Mouse (Mus musculus): ENCODE data around the gene Olfml1. TPM values are rescaled to one million over a fixed set of nuclear protein-coding genes. Genes with fewer than 3 reads are reported as not detected.

The Olfml1 gene
- total RNA-seq, 2 experiments from 2014 or later, result not detected

DNA sequence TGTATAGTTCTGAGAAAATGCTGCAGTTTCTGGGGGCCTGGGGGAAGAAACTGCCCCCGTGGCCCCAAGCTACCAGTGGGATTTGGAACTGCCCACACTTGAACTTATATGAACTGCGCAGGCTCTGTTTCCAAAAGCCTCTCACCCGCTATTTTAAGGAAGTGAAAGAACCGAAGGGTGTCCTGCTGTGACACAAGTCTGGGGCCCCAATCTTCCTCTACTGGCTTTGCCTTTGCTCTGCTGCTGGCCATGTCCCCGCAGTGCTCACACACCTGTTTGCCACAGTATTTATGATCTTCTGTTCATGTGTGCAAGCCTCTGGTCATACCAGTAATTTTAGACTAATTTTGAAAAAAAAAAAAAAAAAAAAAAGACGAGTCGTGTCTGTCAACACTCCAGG is 26.7 kb downstream of the Olfml1 start:
- peak; percentile 13 for ATAC-seq (replicated peaks; ENCODE audit: low FRiP score, low TSS enrichment, poor library complexity, severe bottlenecking)

DNA sequence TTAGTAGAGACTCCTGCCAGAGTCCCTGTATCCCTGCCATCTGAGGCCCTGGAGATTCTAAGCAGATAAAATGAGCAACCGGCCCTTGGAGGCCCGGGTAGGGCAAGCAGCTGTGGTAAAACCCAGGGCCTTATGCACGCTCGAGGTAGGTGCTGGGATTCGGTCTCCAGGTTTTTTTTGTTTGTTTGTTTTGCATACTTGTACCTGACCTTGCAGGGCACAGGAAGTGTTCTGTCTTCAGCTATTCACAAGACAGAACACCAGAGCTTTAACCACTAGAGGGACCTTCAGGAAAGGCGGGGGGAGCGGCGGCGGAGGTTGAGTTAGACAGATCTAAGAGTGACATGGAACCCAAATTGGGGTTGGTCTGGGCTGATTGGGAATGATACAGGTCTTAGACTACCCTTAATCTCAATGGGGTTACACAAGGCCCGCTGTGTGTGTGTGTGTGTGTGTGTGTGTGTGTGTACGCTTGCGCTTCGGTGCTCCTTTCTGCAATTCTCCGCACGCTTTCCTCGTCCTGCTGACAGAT is 27.1 kb downstream of the Olfml1 start:
- peak; percentile 86 for ATAC-seq (replicated peaks; ENCODE audit: low FRiP score, low TSS enrichment, poor library complexity, severe bottlenecking)

DNA sequence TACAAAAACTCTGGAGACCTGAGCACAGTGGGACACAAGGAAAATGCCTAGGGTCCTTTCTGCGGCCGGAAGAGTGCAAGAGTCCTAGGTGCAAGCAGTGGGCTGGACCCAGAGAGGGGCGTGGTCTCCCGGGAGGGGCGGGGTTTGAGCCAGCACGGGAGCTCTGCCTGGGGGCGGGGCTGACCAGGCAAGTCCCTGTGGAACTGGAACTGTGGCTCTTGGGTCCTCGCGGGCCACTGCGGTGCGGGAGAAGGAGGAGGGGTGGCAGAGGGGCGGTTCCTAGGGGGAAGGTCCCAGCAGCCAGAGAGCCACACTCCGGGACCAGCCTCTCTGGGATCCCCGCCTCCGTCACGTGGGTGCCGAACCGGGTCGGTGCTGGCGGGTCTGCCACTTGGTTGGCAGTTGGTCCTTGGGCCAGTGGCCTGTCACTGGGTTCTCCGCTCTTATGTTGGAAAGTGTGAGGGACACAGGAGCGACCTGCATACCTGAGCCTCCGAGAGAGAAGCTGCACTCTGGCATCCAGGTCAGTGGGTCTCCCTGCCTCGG is 27.7 kb downstream of the Olfml1 start, which contains the start of gene Ppfibp2:
TSS of gene Ppfibp2 (plus strand) at position 351 of the 546 bp plus-strand sequence.
- ATAC-seq (replicated peaks; ENCODE audit: low FRiP score, low TSS enrichment, poor library complexity, severe bottlenecking), result peak; percentile 96

DNA sequence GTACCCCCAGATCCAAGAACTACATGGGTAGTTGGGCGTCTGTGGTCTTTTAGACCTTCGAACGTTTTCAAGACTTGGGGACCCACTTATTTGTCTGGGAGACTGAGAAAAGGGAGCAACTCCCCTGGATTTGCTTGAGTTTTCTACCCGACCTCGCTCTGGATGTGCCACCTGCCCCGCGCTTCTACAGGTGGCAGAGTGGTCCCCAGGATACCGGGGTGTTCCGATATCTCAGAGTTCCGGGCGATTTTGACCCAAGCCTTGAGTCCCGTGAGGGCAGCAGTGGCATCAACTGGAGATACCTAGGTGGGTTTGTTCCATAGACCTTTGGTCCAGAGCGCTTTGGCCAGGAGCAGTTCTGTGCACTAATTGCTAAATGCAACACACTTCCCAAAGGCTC is 28.2 kb downstream of the Olfml1 start:
- 0 out of 2 replicates have a peak, but pooled peaks have one; percentile 4 for ATAC-seq (replicated peaks; ENCODE audit: low FRiP score, low TSS enrichment, poor library complexity, severe bottlenecking)

DNA sequence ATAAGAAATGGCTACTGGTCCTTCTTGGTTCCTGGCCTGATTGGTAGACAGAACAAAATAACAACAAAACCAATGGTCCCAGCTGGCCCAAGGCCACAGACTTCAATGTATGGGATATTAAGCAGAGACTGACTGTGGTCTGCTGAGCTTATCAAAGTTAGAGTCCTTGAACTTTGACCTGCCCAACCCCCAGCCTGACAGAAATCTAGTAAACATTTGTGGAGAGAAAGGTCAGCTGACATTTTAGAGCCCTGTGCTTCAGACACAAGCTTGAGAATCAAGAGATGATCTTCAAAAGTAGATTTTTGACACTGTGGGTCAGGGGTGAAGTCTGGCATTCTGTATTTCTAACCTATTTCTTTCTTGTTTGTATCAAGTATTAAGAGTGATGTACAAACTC is 29.5 kb downstream of the Olfml1 start:
- no peak for ATAC-seq (replicated peaks; ENCODE audit: low FRiP score, low TSS enrichment, poor library complexity, severe bottlenecking)

DNA sequence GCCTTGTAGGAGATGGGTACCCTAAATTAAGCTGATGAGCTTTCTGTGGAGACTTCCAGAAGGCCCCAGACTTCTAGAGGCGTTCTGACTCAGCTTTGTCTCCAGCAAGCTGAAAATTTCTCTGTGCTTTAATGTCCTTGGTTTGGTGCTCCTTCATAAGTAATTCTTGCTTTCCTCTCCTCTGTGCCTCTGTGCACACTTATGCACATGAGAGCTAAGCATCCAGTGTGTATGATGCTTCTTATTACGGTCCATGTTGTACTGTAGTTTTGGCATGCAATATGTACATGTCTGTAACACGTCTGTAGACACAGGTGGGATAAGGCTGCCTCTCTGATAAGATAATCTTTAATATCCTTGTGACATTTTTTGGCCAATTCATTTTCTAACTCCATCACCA is 30.7 kb downstream of the Olfml1 start:
- no peak for ATAC-seq (replicated peaks; ENCODE audit: low FRiP score, low TSS enrichment, poor library complexity, severe bottlenecking)

DNA sequence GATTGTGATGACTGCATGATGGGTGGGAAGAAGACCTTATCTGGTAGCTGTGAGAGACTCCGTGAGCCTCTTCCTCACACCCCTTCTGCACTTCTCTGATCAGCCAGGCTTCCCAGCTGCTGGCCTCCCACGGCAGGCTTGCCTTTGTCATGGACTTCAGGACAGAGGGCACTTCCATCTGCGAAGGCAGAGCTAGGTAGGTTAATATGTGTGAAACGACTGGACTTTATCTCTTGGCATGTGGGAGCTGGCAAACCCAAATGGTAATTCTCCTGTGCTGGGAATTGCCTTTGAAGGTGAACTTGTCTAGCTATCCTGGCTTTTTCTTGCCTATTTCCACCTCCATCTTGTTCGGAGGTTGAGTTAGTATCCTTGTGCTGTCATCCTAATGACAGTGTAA is 33.4 kb downstream of the Olfml1 start:
- no peak for ATAC-seq (replicated peaks; ENCODE audit: low FRiP score, low TSS enrichment, poor library complexity, severe bottlenecking)

DNA sequence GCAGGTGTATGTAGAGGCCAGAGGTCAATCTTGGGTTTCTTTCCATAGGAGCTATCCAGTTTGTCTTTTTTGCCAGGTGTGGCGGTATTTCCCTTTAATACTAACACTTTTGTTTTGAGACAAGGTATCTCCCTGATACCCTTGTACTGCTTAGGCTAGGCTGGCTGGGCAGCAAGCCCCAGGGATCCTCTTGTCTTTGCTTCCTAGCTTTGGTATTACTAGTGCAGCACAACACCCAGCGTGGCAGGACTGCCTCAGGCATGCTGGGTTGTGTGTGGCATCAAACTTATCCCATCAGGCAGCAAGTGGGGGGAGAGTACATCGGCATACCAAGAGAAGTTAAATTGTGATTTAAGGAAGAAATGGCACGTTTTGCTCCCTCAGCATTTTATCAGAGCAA is 35.3 kb downstream of the Olfml1 start:
- ATAC-seq (replicated peaks; ENCODE audit: low FRiP score, low TSS enrichment, poor library complexity, severe bottlenecking), result no peak

DNA sequence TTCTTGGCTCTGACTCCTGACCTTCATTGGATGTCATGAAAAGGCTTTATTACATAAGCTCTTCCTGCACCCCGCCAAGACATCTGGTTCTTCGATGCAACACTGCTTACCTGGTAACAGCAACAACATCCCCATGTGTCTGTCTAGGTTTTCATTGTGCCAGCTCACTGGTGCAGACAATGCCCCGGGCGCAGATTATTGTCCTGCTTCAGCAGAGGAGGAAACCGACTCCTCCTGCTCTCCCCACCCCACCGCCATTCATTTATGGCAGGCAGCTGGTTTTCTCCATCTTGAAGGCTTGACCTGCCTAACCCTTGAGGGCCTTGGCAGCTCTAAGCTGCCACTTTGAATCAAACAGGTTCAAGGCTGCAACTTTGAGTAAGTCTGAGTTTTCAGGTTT is 35.7 kb downstream of the Olfml1 start:
- ATAC-seq (replicated peaks; ENCODE audit: low FRiP score, low TSS enrichment, poor library complexity, severe bottlenecking), result no peak

DNA sequence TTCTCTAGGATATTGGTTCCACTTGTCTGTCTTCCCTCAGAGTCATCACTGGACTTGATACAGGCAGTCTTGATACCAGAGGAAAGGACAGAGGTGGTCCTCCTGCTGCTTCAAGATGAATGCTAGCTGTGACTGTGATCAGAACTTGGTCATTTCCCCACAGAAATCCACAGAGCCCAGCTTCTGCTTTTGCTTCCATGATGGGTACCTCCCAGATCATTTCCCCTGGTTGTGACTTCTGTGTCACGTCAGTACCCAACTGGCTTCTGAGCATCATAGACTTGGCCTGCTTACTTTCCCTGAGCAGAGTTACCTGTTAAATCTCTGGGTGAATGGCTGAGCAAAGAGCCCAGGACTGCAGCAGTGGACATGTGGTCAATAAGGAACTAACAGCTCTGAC is 40.5 kb downstream of the Olfml1 start:
- no peak for ATAC-seq (replicated peaks; ENCODE audit: low FRiP score, low TSS enrichment, poor library complexity, severe bottlenecking)

DNA sequence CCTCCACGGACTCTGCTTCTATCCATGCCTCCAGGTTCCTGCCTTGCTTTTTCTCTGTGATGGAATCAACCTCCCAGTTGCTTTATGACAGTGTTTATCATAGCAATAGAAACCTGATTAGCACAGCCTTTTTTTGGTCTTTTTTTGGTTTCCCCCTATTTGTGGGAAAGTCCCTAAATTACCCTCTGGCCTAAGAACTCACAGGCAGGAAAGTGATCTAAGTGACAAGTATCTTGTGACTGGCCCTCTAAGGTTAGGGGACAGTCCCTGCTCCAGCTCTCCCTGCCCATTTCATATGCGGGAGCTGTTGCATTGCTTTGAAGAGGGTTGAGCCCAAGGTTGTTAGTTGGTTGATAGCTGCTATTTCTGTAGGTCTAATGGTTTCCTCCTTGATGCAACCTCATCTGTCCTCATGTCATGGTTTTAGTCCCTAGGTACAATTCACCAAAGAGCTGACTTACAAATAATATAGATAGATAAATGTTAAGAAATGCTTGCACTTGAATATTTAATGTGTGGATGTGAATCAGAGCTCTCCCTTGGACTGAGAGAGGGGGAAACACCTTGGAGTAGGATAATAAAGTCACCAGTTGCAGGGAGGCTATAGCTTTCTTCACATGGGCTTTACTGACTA is 42.5 kb downstream of the Olfml1 start:
- no peak for ATAC-seq (replicated peaks; ENCODE audit: low FRiP score, low TSS enrichment, poor library complexity, severe bottlenecking)

DNA sequence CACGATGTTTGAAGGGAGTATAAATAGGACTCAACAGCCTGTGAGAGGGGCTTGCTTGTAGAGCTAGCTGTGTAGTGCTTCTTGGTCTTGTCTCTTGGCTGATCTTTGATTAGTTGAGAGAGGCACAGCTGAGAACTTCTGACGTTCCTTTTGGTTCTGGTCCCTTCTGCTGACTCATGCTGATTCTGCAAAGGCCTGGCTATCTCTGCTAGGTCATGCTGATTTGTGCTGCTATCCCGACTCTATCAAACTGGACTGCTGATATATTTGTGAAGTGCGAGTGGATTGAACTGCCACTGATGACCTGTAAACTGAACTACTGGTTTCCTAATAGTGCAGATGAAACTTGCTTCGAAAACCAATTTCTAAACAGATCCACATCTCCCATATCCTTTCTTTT is 43.6 kb downstream of the Olfml1 start:
- no peak for ATAC-seq (replicated peaks; ENCODE audit: low FRiP score, low TSS enrichment, poor library complexity, severe bottlenecking)

DNA sequence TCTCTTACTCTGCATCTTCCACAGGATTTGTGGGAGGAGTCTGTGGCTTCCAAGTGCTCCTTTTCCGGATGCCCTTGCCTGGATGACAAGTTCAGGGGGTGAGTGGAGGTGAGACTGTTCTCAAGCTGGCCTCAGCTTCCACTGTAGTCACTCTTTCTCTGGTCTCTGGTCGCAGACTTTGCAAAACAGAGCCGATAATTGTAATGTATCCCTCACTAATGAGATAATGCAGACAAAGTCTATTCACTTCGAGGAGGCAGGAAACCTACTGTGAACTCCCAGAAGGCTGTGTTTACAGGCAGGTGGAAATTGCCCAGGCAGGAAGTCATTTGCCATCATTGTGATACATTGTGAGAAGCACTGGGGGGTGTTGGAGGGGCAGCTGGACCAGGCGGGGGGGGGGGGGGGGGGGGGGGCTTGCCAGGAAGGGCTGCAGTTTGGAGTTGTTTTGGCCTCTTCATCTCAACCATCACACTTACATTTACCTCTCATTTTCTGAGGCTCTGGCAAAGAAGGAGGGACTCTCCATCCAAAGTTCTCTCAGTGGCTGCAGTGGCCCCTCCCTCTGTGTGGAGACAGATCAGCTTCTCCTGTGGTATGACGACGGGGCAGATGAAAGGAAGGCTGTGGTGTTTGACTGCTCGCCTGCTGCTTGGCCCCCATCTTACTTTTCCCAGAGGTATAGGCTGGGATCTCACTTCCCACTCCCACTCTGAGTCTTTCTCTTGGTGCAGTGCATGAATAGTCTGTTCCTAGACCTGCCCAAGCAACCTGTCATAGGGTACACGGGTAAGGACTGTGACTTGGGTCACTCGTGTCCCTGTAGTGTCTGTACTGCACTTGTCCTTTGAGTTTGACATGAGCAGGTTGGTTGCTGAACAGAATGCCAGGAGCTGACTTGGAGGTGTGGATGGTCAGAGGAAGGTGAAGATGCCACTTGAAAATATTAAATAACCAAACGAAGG is 51.1 kb downstream of the Olfml1 start:
- ATAC-seq (replicated peaks; ENCODE audit: low FRiP score, low TSS enrichment, poor library complexity, severe bottlenecking), result no peak

DNA sequence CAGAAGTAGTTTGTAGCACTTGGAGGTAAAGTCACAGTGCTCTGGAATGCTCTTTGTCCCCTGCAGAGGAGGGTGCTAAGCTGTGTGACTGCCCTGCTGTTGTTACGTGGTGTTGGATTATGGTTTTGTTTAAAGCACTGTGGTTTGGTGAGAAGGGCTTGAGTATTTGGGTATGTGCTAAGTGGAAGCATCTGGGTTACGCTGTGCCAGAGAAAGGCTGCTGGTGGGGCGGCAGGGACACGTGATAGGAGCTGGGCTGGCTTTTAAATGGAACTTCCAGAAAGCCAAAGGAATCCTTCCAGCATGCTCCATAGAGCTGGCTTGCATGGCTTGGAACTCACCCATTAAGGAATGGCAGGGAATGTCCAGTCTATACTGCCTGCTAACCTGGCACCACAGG is 52.0 kb downstream of the Olfml1 start:
- no peak for ATAC-seq (replicated peaks; ENCODE audit: low FRiP score, low TSS enrichment, poor library complexity, severe bottlenecking)

DNA sequence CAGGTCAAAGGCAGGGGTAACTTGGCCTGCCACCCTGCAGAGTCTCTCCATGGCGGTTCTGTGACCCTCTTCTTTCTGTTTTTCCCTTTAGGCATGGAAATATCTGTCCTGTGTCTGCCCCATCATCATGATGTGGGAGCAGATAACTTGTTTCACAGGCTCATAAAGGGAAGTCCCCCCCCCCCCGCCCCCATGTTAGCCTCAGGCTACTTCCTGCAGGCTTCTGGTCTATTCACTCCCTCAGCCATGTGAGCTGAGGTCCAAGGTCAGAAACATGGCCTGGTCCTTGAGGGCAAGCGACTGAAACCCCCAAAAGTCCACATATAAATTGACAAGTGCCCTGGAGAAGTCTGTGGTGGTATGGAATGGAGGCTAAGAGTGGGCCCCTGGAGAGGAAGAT is 52.9 kb downstream of the Olfml1 start:
- ATAC-seq (replicated peaks; ENCODE audit: low FRiP score, low TSS enrichment, poor library complexity, severe bottlenecking), result no peak

DNA sequence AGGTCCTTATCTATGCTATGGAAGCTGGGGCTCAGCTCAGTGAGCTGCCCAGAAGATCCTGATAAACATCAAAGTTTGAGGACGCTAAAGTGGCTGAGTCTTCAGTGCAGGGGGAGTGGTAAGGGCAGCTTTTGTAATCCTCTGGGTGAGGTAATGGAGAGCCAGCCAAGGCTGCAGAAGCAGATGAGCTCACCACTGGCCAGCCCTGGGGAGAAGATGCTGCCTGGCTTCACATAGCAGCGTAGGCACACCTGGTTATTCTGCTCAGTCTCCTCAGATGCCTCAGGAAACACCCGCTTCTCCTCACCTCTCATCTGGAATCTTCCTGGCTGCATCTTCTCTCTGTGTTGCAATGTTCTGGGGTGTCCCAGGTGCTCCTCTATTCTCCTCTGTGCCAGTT is 57.2 kb downstream of the Olfml1 start:
- no peak for ATAC-seq (replicated peaks; ENCODE audit: low FRiP score, low TSS enrichment, poor library complexity, severe bottlenecking)

DNA sequence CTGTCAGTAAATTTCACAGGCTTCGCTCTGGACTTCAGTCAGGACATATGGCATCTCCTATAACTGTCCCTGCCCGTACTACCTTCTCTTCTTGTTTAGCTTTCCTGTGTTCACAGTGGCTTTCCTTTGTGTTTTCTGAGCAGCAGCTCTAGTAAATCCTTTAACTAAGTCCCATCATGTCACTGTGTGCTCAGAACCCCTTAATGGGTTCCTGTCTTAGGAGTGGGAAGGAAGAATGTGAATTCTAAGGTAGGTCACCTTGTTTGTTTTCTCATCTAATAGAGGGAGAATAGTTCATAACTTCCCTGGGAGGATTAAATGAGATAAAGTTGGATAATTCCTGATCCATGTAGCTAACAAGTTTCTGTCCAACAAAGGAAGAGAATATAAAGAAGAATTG is 57.8 kb downstream of the Olfml1 start, which contains the start of gene 5330417H12Rik:
TSS of gene 5330417H12Rik (minus strand) at position 101 of the 400 bp plus-strand sequence.
- ATAC-seq (replicated peaks; ENCODE audit: low FRiP score, low TSS enrichment, poor library complexity, severe bottlenecking), result no peak

DNA sequence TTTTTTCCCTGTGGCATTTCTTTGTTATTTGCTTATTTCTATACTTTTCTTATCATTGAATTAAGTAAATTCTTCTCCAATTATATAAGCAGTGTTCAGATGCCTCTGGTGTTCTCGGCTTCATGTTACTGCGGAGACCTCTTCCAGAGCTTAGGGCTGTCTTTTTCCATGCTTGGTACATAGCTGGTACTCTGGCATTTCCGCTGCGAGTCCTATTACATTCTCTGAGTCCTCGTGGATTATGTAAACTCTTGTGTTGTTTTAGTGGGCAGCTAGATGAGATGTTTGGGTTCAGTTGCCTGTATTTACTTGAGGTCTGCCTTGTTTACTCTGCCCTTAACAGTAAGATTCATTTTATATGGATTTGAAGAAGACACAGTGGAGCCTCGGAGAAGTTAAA is 58.5 kb downstream of the Olfml1 start:
- ATAC-seq (replicated peaks; ENCODE audit: low FRiP score, low TSS enrichment, poor library complexity, severe bottlenecking), result no peak

DNA sequence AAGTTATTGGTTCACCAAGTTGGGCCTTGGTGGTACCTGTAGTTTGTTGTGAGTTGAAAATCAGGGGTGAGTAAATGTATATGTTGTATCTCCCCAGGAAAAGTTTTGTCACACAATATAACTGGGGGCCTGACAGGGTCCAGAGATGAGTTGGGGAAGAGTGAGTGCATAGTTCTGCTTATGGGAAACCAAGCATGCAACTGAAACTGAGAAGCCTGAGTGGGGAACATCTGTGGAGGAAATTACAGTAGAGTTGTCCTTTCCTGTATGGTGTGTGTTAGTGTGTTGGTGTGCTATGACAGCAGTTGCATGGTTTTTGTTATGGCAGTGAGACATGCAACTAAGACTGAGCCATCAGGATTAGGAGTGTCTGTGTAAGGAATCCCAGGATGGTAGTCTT is 61.1 kb downstream of the Olfml1 start:
- no peak for ATAC-seq (replicated peaks; ENCODE audit: low FRiP score, low TSS enrichment, poor library complexity, severe bottlenecking)

DNA sequence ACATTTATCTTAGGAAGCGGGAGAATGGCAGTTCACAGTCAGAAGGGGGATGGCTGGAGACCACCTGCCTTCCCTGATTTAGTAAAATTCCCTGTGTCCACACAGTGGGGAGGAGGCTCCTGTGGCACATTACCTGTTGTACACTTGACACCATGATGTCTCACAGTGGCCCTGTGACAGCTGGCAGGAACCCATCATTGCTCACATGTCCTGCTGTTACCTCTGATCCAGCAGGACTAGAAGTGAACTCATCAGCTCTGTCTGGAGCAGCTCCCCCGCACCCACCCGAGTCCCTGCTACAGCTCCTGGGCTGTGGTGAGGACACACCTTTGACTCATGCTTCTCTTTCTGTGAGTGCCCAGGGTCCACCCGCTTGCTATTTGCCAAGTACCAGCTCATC is 66.0 kb downstream of the Olfml1 start:
- no peak for ATAC-seq (replicated peaks; ENCODE audit: low FRiP score, low TSS enrichment, poor library complexity, severe bottlenecking)
